ENCODE assay signal across 10 mouse cellular contexts in genomic region chr12:36670164-36670908, GRCm38 (mm10).
DNase-seq lines count a peak whose midpoint lies in the region; ATAC-seq and TF ChIP-seq lines count a peak whose summit lies in the region.
"Had no signal": no experiment of that assay in that cellular context is flagged by ENCODE, and none has a peak within 500 bp of the region (broad histone marks: within the 10 kb centered on the region; RNA-seq: fewer than 3 reads in every experiment).

No protein-coding gene starts in this region.

- no peak overlapping the region for H3K4me2 ChIP-seq in intestine, embryonic 15.5 days (replicated peaks)
- H3K4me2 ChIP-seq in intestine, postnatal 0 days (replicated peaks; ENCODE audit: low read depth) = no peak overlapping the region
- H3K4me2 ChIP-seq: liver, embryonic 12.5 days had no signal

- TF ChIP-seq POLR2A in brain, embryonic 14.5 days (IDR thresholded peaks at IDR 0.05; ENCODE audit: borderline replicate concordance, extremely low read depth, insufficient read depth, insufficient read length, poor library complexity, severe bottlenecking) = no peak

- no peaks in the 10 kb centered on the region for H3K4me1 ChIP-seq in intestine, embryonic 15.5 days (replicated peaks)
- no peaks in the 10 kb centered on the region for H3K4me1 ChIP-seq in intestine, postnatal 0 days (replicated peaks; ENCODE audit: control insufficient read depth, insufficient read depth, low read length)
- H3K4me1 ChIP-seq: liver, embryonic 12.5 days had no signal

- no peak overlapping the region for H3K27ac ChIP-seq in intestine, embryonic 15.5 days
- H3K27ac ChIP-seq in intestine, postnatal 0 days (ENCODE audit: low read depth, low read length) = no peak overlapping the region
- H3K27ac ChIP-seq: liver, embryonic 12.5 days had no signal

- peak; percentile 34; the same call in 1 of the 2 replicates for ATAC-seq in intestine, embryonic 15.5 days
- ATAC-seq in intestine, postnatal 0 days = no peak
- ATAC-seq in megakaryocyte-erythroid progenitor cell, adult 5-6 weeks (replicated peaks; ENCODE audit: low FRiP score, low TSS enrichment, poor library complexity, severe bottlenecking) = peak; percentile 52; the same call in 1 of the 2 replicates
- ATAC-seq: liver, embryonic 12.5 days had no signal

- H3K9me3 ChIP-seq in intestine, embryonic 15.5 days = no peaks in the 10 kb centered on the region
- no peaks in the 10 kb centered on the region for H3K9me3 ChIP-seq in intestine, postnatal 0 days (ENCODE audit: control insufficient read depth)
- H3K9me3 ChIP-seq: liver, embryonic 12.5 days had no signal

- H3K36me3 ChIP-seq in intestine, embryonic 15.5 days = no peaks in the 10 kb centered on the region
- no peaks in the 10 kb centered on the region for H3K36me3 ChIP-seq in intestine, postnatal 0 days (ENCODE audit: control insufficient read depth, insufficient read depth)
- H3K36me3 ChIP-seq: liver, embryonic 12.5 days had no signal

- no peaks in the 10 kb centered on the region for H3K27me3 ChIP-seq in intestine, embryonic 15.5 days (replicated peaks)
- H3K27me3 ChIP-seq in intestine, postnatal 0 days (replicated peaks; ENCODE audit: control insufficient read depth, insufficient read depth, low read length) = no peaks in the 10 kb centered on the region
- H3K27me3 ChIP-seq: liver, embryonic 12.5 days had no signal

- 73% methylated on average over 5 of the region's 5 CpGs for WGBS in intestine, embryonic 15.5 days
- WGBS in intestine, postnatal 0 days = 78% methylated on average over 5 of the region's 5 CpGs

- TF ChIP-seq CTCF in intestine, postnatal 0 days (IDR thresholded peaks at IDR 0.05; ENCODE audit: low read depth) = no peak
- TF ChIP-seq CTCF in brain, embryonic 14.5 days (IDR thresholded peaks at IDR 0.05; ENCODE audit: borderline replicate concordance, extremely low read depth, insufficient read depth, insufficient read length) = 0 out of 2 replicates have a peak, but pooled peaks have one; percentile 10

- H3K4me3 ChIP-seq in intestine, embryonic 15.5 days (replicated peaks) = no peak overlapping the region
- H3K4me3 ChIP-seq in intestine, postnatal 0 days (ENCODE audit: low read depth, low read length) = no peak overlapping the region
- H3K4me3 ChIP-seq: erythroblast, embryonic 14.5 days; liver, embryonic 12.5 days had no signal

- H3K9ac ChIP-seq in intestine, embryonic 15.5 days = no peak overlapping the region
- no peak overlapping the region for H3K9ac ChIP-seq in intestine, postnatal 0 days (ENCODE audit: low read depth, low read length)
- H3K9ac ChIP-seq: liver, embryonic 12.5 days had no signal

- peak; percentile 17 for DNase-seq in A20 (ENCODE audit: low read depth, low spot score)
- DNase-seq in brain, embryonic 14.5 days (ENCODE audit: low read depth) = no peak
- no peak for DNase-seq in embryo, embryonic 11 days
- DNase-seq in cerebellum, adult 11 months = no peak
- DNase-seq: cerebellum, adult 9-11 months had no signal
